Mouse (Mus musculus) liver, adult 2 months (tissue): ENCODE measurements at regions not wholly inside any gene's neighbourhood (a gene's known extent, or its start where the extent isn't known, plus 50 kb on each side); places are given as distances from the start of the nearest gene placed in this dataset.

Source experiments
- CTCF ChIP-seq: fragments of 200-500 bp; IDR thresholded peaks from 2 replicates; pipeline ENCODE4 v1.5.1; 2011; ENCODE audit warnings: low read depth, low read length, control low read depth
- POLR2A ChIP-seq: fragments of 200-500 bp; IDR thresholded peaks from 2 replicates; pipeline ENCODE4 v1.6.1; 2011; ENCODE audit warnings: low read length, control low read depth; ENCODE audit not compliant: insufficient read depth; ENCODE audit errors: extremely low read depth

DNA sequence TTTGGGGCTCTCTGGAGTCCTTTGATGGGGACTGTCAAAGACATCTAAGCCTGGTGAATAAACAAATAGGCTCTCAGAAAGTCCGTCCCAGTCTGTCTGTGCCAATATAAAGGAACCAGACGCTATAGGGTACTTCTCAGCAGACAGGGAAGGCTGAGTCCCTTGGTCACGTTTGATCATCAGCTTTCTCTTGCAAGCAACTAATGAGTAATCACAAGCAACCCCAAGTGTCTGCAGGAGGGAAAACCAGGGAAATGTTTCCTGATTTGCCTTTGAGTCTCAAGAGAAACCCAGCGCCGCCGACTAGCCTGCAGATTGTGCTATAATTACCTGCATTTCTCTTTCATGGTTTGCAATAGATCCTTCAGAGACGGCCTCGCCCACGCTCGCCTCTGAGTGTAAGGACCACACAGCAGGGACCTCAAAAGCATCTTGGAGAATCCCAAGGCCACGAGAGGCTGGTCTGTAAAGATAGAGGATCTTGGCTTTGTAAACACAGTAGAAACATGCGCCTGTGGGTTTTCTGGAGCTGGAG, 112.6 kb downstream of the Map3k7 start:
- TF ChIP-seq CTCF, result no peak
- no peak for TF ChIP-seq POLR2A
